Mouse (Mus musculus) lung, embryonic 15.5 days (tissue): ENCODE measurements around the gene Ifna5. TPM values are rescaled to one million over a fixed set of nuclear protein-coding genes. Genes with fewer than 3 reads are reported as not detected.

Experiments used
- ATAC-seq: fragments of 200-750 bp; cut with Nextera tagmentation; 2 replicates; pipeline ENCODE4 v1.8.0; 2017; ENCODE audit warnings: moderate number of reproducible peaks, borderline replicate concordance; ENCODE audit not compliant: low FRiP score, low TSS enrichment; ENCODE audit errors: extremely low read depth
- H3K27ac ChIP-seq: fragments of 300-500 bp; sonication (generic); 2 replicates; pipeline ENCODE4 v1.5.1; 2015; ENCODE audit warnings: moderate library complexity, mild to moderate bottlenecking, inconsistent platforms
- H3K27me3 ChIP-seq: fragments of 300-500 bp; sonication (generic); 2 replicates; pipeline ENCODE4 v1.6.1; 2015; ENCODE audit warnings: inconsistent platforms
- H3K36me3 ChIP-seq: fragments of 300-500 bp; sonication (generic); 2 replicates; pipeline ENCODE4 v1.6.1; 2015; ENCODE audit warnings: inconsistent platforms
- H3K4me1 ChIP-seq: fragments of 300-500 bp; sonication (generic); 2 replicates; pipeline ENCODE4 v1.6.1; 2015; ENCODE audit warnings: inconsistent platforms
- H3K4me2 ChIP-seq: fragments of 300-500 bp; sonication (generic); 2 replicates; pipeline ENCODE4 v1.6.1; 2015; ENCODE audit warnings: inconsistent platforms, mild to moderate bottlenecking, moderate library complexity
- H3K4me3 ChIP-seq: fragments of 300-500 bp; sonication (generic); 2 replicates; pipeline ENCODE4 v1.5.1; 2015; ENCODE audit warnings: mild to moderate bottlenecking, inconsistent platforms
- H3K9ac ChIP-seq: fragments of 300-500 bp; sonication (generic); 2 replicates; pipeline ENCODE4 v1.6.1; 2015; ENCODE audit warnings: inconsistent platforms
- H3K9me3 ChIP-seq: fragments of 300-500 bp; sonication (generic); 2 replicates; pipeline ENCODE4 v1.6.1; 2016; ENCODE audit warnings: inconsistent platforms
- WGBS: fragments of 180-500 bp; shearing (Covaris S2); methylation state at CpG from one replicate; pipeline ENCODE4 v1.1.7; 2015; 5-methylcytosine and 5-hydroxymethylcytosine counted together
- polyA plus RNA-seq: library from polyadenylated mRNA; unstranded; fragments of >200 nt; fragmentation: Nextera tagmentation; extraction: Ambion mirVana; gene quantifications from 2 replicates; pipeline ENCODE4 v1.2.1, GENCODE M21; 2015

Ifna5 gene
- polyA plus RNA-seq, 1 experiment from 2014 or later: not detected

GRCm38 (mm10) chr4:88867366-88867925, 32.1 kb downstream of the Ifna5 start:
- Histone ChIP-seq H3K4me1 (peaks cover 8% of the 10 kb centered on the region; the same call in 1 of the 2 replicates), H3K27me3 (peaks cover 26% of the 10 kb centered on the region), H3K36me3 (no peaks in the 10 kb centered on the region), H3K4me3 (peak overlapping the region; percentile 54), H3K27ac (0 out of 2 replicates have a peak overlapping the region, but pooled peaks have one; percentile 6), H3K9ac (peak overlapping the region; percentile 36), H3K9me3 (no peaks in the 10 kb centered on the region), H3K4me2 (peak overlapping the region; percentile 93)
- no peak for ATAC-seq
- 0% methylated on average over 8 of the region's 8 CpGs for WGBS

GRCm38 (mm10) chr4:88867926-88868911, 32.9 kb downstream of the Ifna5 start:
- Histone ChIP-seq H3K36me3 (no peaks in the 10 kb centered on the region), H3K9ac (peak overlapping the region; percentile 36), H3K4me3 (peak overlapping the region; percentile 54), H3K9me3 (no peaks in the 10 kb centered on the region), H3K4me2 (peak overlapping the region; percentile 93), H3K27ac (0 out of 2 replicates have a peak overlapping the region, but pooled peaks have one; percentile 6), H3K27me3 (peaks cover 18% of the 10 kb centered on the region), H3K4me1 (peaks cover 8% of the 10 kb centered on the region; the same call in 1 of the 2 replicates)
- WGBS: 5% methylated on average over 31 of the region's 31 CpGs
- peak; percentile 70 for ATAC-seq

- 0% methylated on average over 2 of the region's 2 CpGs for WGBS
- Histone ChIP-seq H3K27me3 (peaks cover 5% of the 10 kb centered on the region; the same call in 1 of the 2 replicates), H3K9me3 (no peaks in the 10 kb centered on the region), H3K9ac (no peak overlapping the region), H3K4me3 (no peak overlapping the region), H3K4me2 (no peak overlapping the region), H3K4me1 (peaks cover 6% of the 10 kb centered on the region; the same call in 1 of the 2 replicates), H3K27ac (no peak overlapping the region), H3K36me3 (no peaks in the 10 kb centered on the region)
- no peak for ATAC-seq
Measured at GRCm38 (mm10) chr4:88872691-88873090, 37.4 kb downstream of the Ifna5 start.

GRCm38 (mm10) chr4:88875435-88876095, 40.2 kb downstream of the Ifna5 start:
- Histone ChIP-seq H3K9me3 (no peaks in the 10 kb centered on the region), H3K4me2 (no peak overlapping the region), H3K27me3 (no peaks in the 10 kb centered on the region), H3K27ac (no peak overlapping the region), H3K9ac (no peak overlapping the region), H3K36me3 (no peaks in the 10 kb centered on the region), H3K4me3 (no peak overlapping the region), H3K4me1 (no peaks in the 10 kb centered on the region)
- no peak for ATAC-seq
- 62% methylated on average over 3 of the region's 4 CpGs for WGBS

- Histone ChIP-seq H3K4me3 (no peak overlapping the region), H3K9me3 (no peaks in the 10 kb centered on the region), H3K27ac (no peak overlapping the region), H3K4me2 (no peak overlapping the region), H3K4me1 (no peaks in the 10 kb centered on the region), H3K27me3 (no peaks in the 10 kb centered on the region), H3K9ac (no peak overlapping the region), H3K36me3 (no peaks in the 10 kb centered on the region)
- WGBS: 78% methylated on average over 4 of the region's 4 CpGs
- ATAC-seq: no peak
Measured at GRCm38 (mm10) chr4:88876520-88876919, 41.2 kb downstream of the Ifna5 start.

- Histone ChIP-seq H3K36me3 (no peaks in the 10 kb centered on the region), H3K9me3 (no peaks in the 10 kb centered on the region), H3K4me1 (no peaks in the 10 kb centered on the region), H3K27ac (no peak overlapping the region), H3K4me2 (no peak overlapping the region), H3K4me3 (no peak overlapping the region), H3K9ac (no peak overlapping the region), H3K27me3 (no peaks in the 10 kb centered on the region)
- WGBS: 46% methylated on average over 10 of the region's 10 CpGs
- ATAC-seq: no peak
Measured at GRCm38 (mm10) chr4:88878246-88878645, 42.9 kb downstream of the Ifna5 start.

GRCm38 (mm10) chr4:88878772-88879171, 43.4 kb downstream of the Ifna5 start:
- H3K4me1 ChIP-seq: no peaks in the 10 kb centered on the region
- H3K9ac ChIP-seq: no peak overlapping the region
- no peak overlapping the region for H3K4me2 ChIP-seq
- no peaks in the 10 kb centered on the region for H3K36me3 ChIP-seq
- 62% methylated on average over 4 of the region's 4 CpGs for WGBS
- no peak overlapping the region for H3K27ac ChIP-seq
- no peak for ATAC-seq
- H3K27me3 ChIP-seq: no peaks in the 10 kb centered on the region
- H3K4me3 ChIP-seq: no peak overlapping the region
- H3K9me3 ChIP-seq: no peaks in the 10 kb centered on the region

- Histone ChIP-seq H3K9me3 (no peaks in the 10 kb centered on the region), H3K4me2 (no peak within 1 kb of the TSS), H3K4me3 (no peak within 1 kb of the TSS), H3K9ac (no peak within 1 kb of the TSS), H3K36me3 (no peaks in the 10 kb centered on the region), H3K4me1 (no peaks in the 10 kb centered on the region), H3K27me3 (no peaks in the 10 kb centered on the region), H3K27ac (no peak within 1 kb of the TSS)
- WGBS: 83% methylated on average over 8 of the region's 8 CpGs
- no peak for ATAC-seq
Measured at GRCm38 (mm10) chr4:88880101-88880500, 44.8 kb downstream of the Ifna5 start, which contains the start of gene Ifne. Ifne (minus strand) TSS chr4:88880201.

Other genes starting within 250 kb of the Ifna5 start
- not detected in 2 replicates for gene Ifna9, start 243.1 kb upstream of the Ifna5 start, polyA plus RNA-seq
- gene Ifna12, start 232.1 kb upstream of the Ifna5 start, polyA plus RNA-seq: not detected in 2 replicates
- not detected in 2 replicates for gene C87499, start 201.1 kb upstream of the Ifna5 start, polyA plus RNA-seq
- not detected in 2 replicates for gene Ifna13, start 191.1 kb upstream of the Ifna5 start, polyA plus RNA-seq
- not detected in 2 replicates for gene Ifna16, start 158.6 kb upstream of the Ifna5 start, polyA plus RNA-seq
- gene Ifna2, start 151.6 kb upstream of the Ifna5 start, polyA plus RNA-seq: not detected in 2 replicates
- not detected in 2 replicates for gene Ifnab, start 144.2 kb upstream of the Ifna5 start, polyA plus RNA-seq
- 1.1 and 1.7 TPM in 2 replicates for gene Gm26566, start 113.7 kb upstream of the Ifna5 start, polyA plus RNA-seq
- 93.3 and 96.3 TPM in 2 replicates for gene Klhl9, start 113.1 kb upstream of the Ifna5 start, polyA plus RNA-seq
- not detected in 2 replicates for gene Gm13271, start 80.7 kb upstream of the Ifna5 start, polyA plus RNA-seq
- gene Gm13283, start 75.4 kb upstream of the Ifna5 start, polyA plus RNA-seq: 0.21 and 0.68 TPM in 2 replicates
- 0.22 and 0.74 TPM in 2 replicates for gene Gm13290, start 61.7 kb upstream of the Ifna5 start, polyA plus RNA-seq
- gene Gm13289, start 58.6 kb upstream of the Ifna5 start, polyA plus RNA-seq: not detected in 2 replicates
- 0.39 TPM in 1 of 2 replicates, not detected in the other for gene Gm13272, start 55.7 kb upstream of the Ifna5 start, polyA plus RNA-seq
- 0.66 TPM in 1 of 2 replicates, not detected in the other for gene Ifnz, start 53.4 kb upstream of the Ifna5 start, polyA plus RNA-seq
- not detected in 2 replicates for gene Gm13276, start 49.8 kb upstream of the Ifna5 start, polyA plus RNA-seq
- not detected in 2 replicates for gene Gm13277, start 46.9 kb upstream of the Ifna5 start, polyA plus RNA-seq
- not detected in 2 replicates for gene Gm13278, start 44.0 kb upstream of the Ifna5 start, polyA plus RNA-seq
- not detected in 2 replicates for gene Gm13275, start 41.0 kb upstream of the Ifna5 start, polyA plus RNA-seq
- not detected in 2 replicates for gene Gm13279, start 38.1 kb upstream of the Ifna5 start, polyA plus RNA-seq
- gene Gm13285, start 35.9 kb upstream of the Ifna5 start, polyA plus RNA-seq: 1.5 and 1.7 TPM in 2 replicates
- not detected in 2 replicates for gene Gm13287, start 32.3 kb upstream of the Ifna5 start, polyA plus RNA-seq
- gene Gm13288, start 30.0 kb upstream of the Ifna5 start, polyA plus RNA-seq: 0.11 TPM in 1 of 2 replicates, not detected in the other
- not detected in 2 replicates for gene Ifna7, start 19.3 kb upstream of the Ifna5 start, polyA plus RNA-seq
- gene Ifna11, start 15.6 kb upstream of the Ifna5 start, polyA plus RNA-seq: not detected in 2 replicates
- not detected in 2 replicates for gene Ifna6, start 8.1 kb upstream of the Ifna5 start, polyA plus RNA-seq
- gene Ifna4, start 6.3 kb downstream of the Ifna5 start, polyA plus RNA-seq: not detected in 2 replicates
- not detected in 2 replicates for gene Ifna1, start 14.6 kb downstream of the Ifna5 start, polyA plus RNA-seq
- not detected in 2 replicates for gene Ifne, start 44.7 kb downstream of the Ifna5 start, polyA plus RNA-seq